Mouse (Mus musculus): ENCODE results near the gene Lsm14a.

- no peak for TF ChIP-seq GATA1 (IDR thresholded peaks at IDR 0.05; ENCODE audit: borderline replicate concordance, low read length)
- no peak for TF ChIP-seq FLI1 (IDR thresholded peaks at IDR 0.05; ENCODE audit: low read length)
Observed at GRCm38 (mm10) chr7:34388445-34389276, 4.5 kb downstream of the Lsm14a start.

All from megakaryocyte, embryonic 14.5 days (primary cell).